Mouse (Mus musculus) embryonic facial prominence, embryonic 14.5 days (tissue): ENCODE results near the gene Tmprss3. TPM values are rescaled to one million over a fixed set of nuclear protein-coding genes. Genes with fewer than 3 reads are reported as not detected.

Source experiments
- ATAC-seq: fragments of 200-750 bp; cut with Nextera tagmentation; 2 replicates; pipeline ENCODE4 v1.8.0; 2017; ENCODE audit warnings: low read depth, moderate number of reproducible peaks, moderate TSS enrichment
- DNase-seq: peaks from one replicate; pipeline ENCODE4 v3.0.0-alpha.2; 2015; ENCODE audit warnings: low spot score
- H3K27ac ChIP-seq: fragments of 300-500 bp; sonication (generic); replicated peaks from 2 replicates; pipeline ENCODE4 v1.5.1; 2014; ENCODE audit warnings: low read depth, mild to moderate bottlenecking, low read length, moderate library complexity
- H3K27me3 ChIP-seq: fragments of 300-500 bp; sonication (generic); replicated peaks from 2 replicates; pipeline ENCODE4 v1.6.1; 2014; ENCODE audit warnings: low read length; ENCODE audit not compliant: control insufficient read depth, insufficient read depth
- H3K36me3 ChIP-seq: fragments of 300-500 bp; sonication (generic); 2 replicates; pipeline ENCODE4 v1.6.1; 2014; ENCODE audit warnings: low read length, mixed read lengths; ENCODE audit not compliant: control insufficient read depth, insufficient read depth
- H3K4me1 ChIP-seq: fragments of 300-500 bp; sonication (generic); 2 replicates; pipeline ENCODE4 v1.6.1; 2014; ENCODE audit warnings: antibody characterized with exemption, low read length; ENCODE audit not compliant: control insufficient read depth, insufficient read depth
- H3K4me2 ChIP-seq: fragments of 300-500 bp; sonication (generic); 2 replicates; pipeline ENCODE4 v1.6.1; 2014; ENCODE audit warnings: low read depth, mild to moderate bottlenecking, low read length, moderate library complexity, mixed read lengths
- H3K4me3 ChIP-seq: fragments of 300-500 bp; sonication (generic); 2 replicates; pipeline ENCODE4 v1.5.1; 2014; ENCODE audit warnings: low read depth, mild to moderate bottlenecking, low read length
- H3K9ac ChIP-seq: fragments of 300-500 bp; sonication (generic); 2 replicates; pipeline ENCODE4 v1.6.1; 2014; ENCODE audit warnings: low read depth, mild to moderate bottlenecking, low read length, moderate library complexity, mixed read lengths
- H3K9me3 ChIP-seq: fragments of 300-500 bp; sonication (generic); 2 replicates; pipeline ENCODE4 v1.6.1; 2016; ENCODE audit warnings: low read length; ENCODE audit not compliant: control insufficient read depth
- WGBS: fragments of 180-500 bp; shearing (Covaris S2); extraction: QIAGEN DNeasy Blood & Tissue Kit; methylation state at CpG from one replicate; pipeline ENCODE4 v1.1.7; 2014; 5-methylcytosine and 5-hydroxymethylcytosine counted together
- polyA plus RNA-seq: library from polyadenylated mRNA; unstranded; fragments of >200 nt; fragmentation: Nextera tagmentation; extraction: Ambion mirVana; gene quantifications from 2 replicates; pipeline ENCODE4 v1.2.1, GENCODE M21; 2014

Tmprss3 gene
- polyA plus RNA-seq = 0.14 and 0.21 TPM in 2 replicates

DNA sequence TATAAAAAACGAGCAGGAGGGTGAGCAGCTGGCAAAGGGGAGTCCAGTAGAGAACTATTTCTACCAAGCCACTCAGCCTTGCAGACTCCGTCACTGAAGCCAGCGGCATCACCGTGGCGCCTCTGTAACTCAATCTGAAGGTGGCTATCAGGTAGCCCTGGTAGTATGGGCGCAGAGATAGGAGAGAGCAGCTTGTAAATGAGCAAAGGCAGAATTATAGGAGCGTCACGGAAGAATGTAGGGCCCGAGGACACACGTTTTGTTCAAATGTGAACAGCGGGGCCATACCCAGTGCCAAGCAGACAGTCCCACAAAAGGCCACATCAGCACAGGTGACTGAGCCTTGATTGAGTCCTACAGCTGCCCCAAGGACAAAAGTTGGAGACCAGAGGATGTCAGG is at the start of gene Tmprss3:
TSS of gene Tmprss3 (minus strand) at position 101 of the 400 bp plus-strand sequence.
- ATAC-seq (no peak), DNase-seq (no peak)
- 0 out of 2 replicates have a peak, but pooled peaks cover 4% of the 10 kb centered on the region for H3K4me1 ChIP-seq
- no peak within 1 kb of the TSS for H3K4me2 ChIP-seq
- no peak within 1 kb of the TSS for H3K4me3 ChIP-seq
- H3K9ac ChIP-seq = no peak within 1 kb of the TSS
- WGBS = 82% methylated on average over 11 of the region's 11 CpGs
- H3K9me3 ChIP-seq = no peaks in the 10 kb centered on the region
- H3K27ac ChIP-seq = no peak within 1 kb of the TSS
- no peaks in the 10 kb centered on the region for H3K36me3 ChIP-seq
- H3K27me3 ChIP-seq = no peaks in the 10 kb centered on the region

GRCm38 (mm10) chr17:31247144-31247543 is 48.4 kb upstream of the Tmprss3 start:
- no peaks in the 10 kb centered on the region for H3K27me3 ChIP-seq
- H3K9me3 ChIP-seq = no peaks in the 10 kb centered on the region
- ATAC-seq (no peak), DNase-seq (no peak)
- no peak overlapping the region for H3K9ac ChIP-seq
- H3K4me2 ChIP-seq = no peak overlapping the region
- 36% methylated on average over 5 of the region's 5 CpGs for whole genome bisulfite sequencing
- H3K27ac ChIP-seq = no peak overlapping the region
- no peaks in the 10 kb centered on the region for H3K36me3 ChIP-seq
- no peaks in the 10 kb centered on the region for H3K4me1 ChIP-seq
- no peak overlapping the region for H3K4me3 ChIP-seq

GRCm38 (mm10) chr17:31245321-31245720 is 46.5 kb upstream of the Tmprss3 start:
- H3K9ac ChIP-seq = no peak overlapping the region
- ATAC-seq (no peak), DNase-seq (no peak)
- WGBS = 72% methylated on average over 5 of the region's 5 CpGs
- no peaks in the 10 kb centered on the region for H3K27me3 ChIP-seq
- H3K4me2 ChIP-seq = no peak overlapping the region
- no peak overlapping the region for H3K27ac ChIP-seq
- H3K4me3 ChIP-seq = no peak overlapping the region
- H3K4me1 ChIP-seq = no peaks in the 10 kb centered on the region
- no peaks in the 10 kb centered on the region for H3K9me3 ChIP-seq
- no peaks in the 10 kb centered on the region for H3K36me3 ChIP-seq

- H3K4me3 ChIP-seq = no peak overlapping the region
- H3K27ac ChIP-seq = no peak overlapping the region
- ATAC-seq (no peak), DNase-seq (no peak)
- H3K27me3 ChIP-seq = no peaks in the 10 kb centered on the region
- no peaks in the 10 kb centered on the region for H3K4me1 ChIP-seq
- no peaks in the 10 kb centered on the region for H3K9me3 ChIP-seq
- no peak overlapping the region for H3K9ac ChIP-seq
- WGBS = 0% methylated on average over 1 of the region's 1 CpGs
- no peaks in the 10 kb centered on the region for H3K36me3 ChIP-seq
- H3K4me2 ChIP-seq = no peak overlapping the region
These were observed 44.0 kb upstream of the Tmprss3 start for GRCm38 (mm10) chr17:31242764-31243163.

DNA sequence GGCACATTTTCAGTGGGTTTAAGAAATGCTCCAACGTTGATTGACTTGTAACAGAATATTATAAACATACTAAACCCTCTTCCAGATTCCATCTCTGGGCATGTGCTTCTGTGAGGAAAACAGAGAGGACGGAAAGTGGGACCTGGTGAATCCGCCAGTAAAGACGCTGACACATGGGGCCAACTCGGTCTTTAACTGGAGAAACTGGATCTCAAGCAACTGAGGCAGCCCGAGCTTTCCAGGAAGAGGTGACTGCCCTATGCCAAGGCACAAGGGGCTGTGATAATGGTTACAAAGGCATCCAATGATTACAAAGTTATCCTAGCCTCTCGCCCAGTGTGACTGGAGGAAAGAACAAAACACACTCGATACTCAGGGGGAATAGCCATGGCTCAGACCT is 42.4 kb upstream of the Tmprss3 start:
- Histone ChIP-seq H3K4me1 (no peaks in the 10 kb centered on the region), H3K36me3 (no peaks in the 10 kb centered on the region), H3K27me3 (no peaks in the 10 kb centered on the region), H3K9ac (no peak overlapping the region), H3K4me2 (no peak overlapping the region), H3K4me3 (no peak overlapping the region), H3K27ac (no peak overlapping the region), H3K9me3 (no peaks in the 10 kb centered on the region)
- no peak for ATAC-seq
- 76% methylated on average over 8 of the region's 8 CpGs for WGBS
- DNase-seq = no peak

GRCm38 (mm10) chr17:31238234-31239020 is 39.6 kb upstream of the Tmprss3 start:
- 80% methylated on average over 7 of the region's 7 CpGs for WGBS
- Histone ChIP-seq H3K4me2 (no peak overlapping the region), H3K9me3 (no peaks in the 10 kb centered on the region), H3K36me3 (no peaks in the 10 kb centered on the region), H3K27ac (no peak overlapping the region), H3K4me3 (no peak overlapping the region), H3K4me1 (no peaks in the 10 kb centered on the region), H3K27me3 (no peaks in the 10 kb centered on the region), H3K9ac (no peak overlapping the region)
- no peak for ATAC-seq
- no peak for DNase-seq

DNA sequence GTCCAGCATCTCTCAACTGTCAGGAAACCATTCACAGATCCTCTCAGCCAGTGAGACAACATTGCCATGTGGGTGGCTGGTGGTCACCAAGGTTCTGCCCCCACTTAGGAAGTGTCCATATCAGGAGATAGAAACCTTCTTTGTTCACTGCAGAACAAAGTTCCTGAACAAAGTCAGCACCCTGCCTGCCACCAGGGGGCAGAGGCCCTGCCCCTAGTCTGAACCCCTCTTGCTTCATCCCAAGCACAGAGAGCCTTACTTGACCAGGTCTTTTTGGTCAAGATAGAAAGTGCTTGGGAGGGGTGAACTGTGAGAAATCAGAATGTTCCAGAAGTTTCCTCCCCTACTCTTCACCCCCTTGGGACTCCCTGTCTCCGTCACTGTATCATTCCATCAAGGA is 37.1 kb upstream of the Tmprss3 start:
- WGBS = 90% methylated on average over 1 of the region's 1 CpGs
- no peak for ATAC-seq
- Histone ChIP-seq H3K4me3 (no peak overlapping the region), H3K9me3 (no peaks in the 10 kb centered on the region), H3K27me3 (no peaks in the 10 kb centered on the region), H3K27ac (no peak overlapping the region), H3K4me2 (no peak overlapping the region), H3K4me1 (peaks cover 7% of the 10 kb centered on the region; the same call in 1 of the 2 replicates), H3K9ac (no peak overlapping the region), H3K36me3 (no peaks in the 10 kb centered on the region)
- no peak for DNase-seq

GRCm38 (mm10) chr17:31232251-31233010 is 33.7 kb upstream of the Tmprss3 start:
- ATAC-seq (no peak), DNase-seq (peak; percentile 32)
- H3K4me3 ChIP-seq = no peak overlapping the region
- H3K4me1 ChIP-seq = peaks cover 7% of the 10 kb centered on the region; the same call in 1 of the 2 replicates
- WGBS = 23% methylated on average over 8 of the region's 8 CpGs
- H3K4me2 ChIP-seq = no peak overlapping the region
- no peaks in the 10 kb centered on the region for H3K36me3 ChIP-seq
- H3K27me3 ChIP-seq = no peaks in the 10 kb centered on the region
- H3K27ac ChIP-seq = no peak overlapping the region
- H3K9ac ChIP-seq = no peak overlapping the region
- H3K9me3 ChIP-seq = no peaks in the 10 kb centered on the region
